Mouse (Mus musculus) R1 (cell line): ENCODE results near the gene Hoxb6.

Experiments used
- DNase-seq: peaks from one replicate; pipeline ENCODE4 v3.0.0-alpha.2; 2018; ENCODE audit warnings: low read depth, low spot score

Gene Hoxb6

GRCm38 (mm10) chr11:96268031-96268745 is 24.1 kb upstream of the Hoxb6 start:
- no peak for DNase-seq

- peak; percentile 45 for DNase-seq
These were observed 22.4 kb upstream of the Hoxb6 start for GRCm38 (mm10) chr11:96269869-96270268.

GRCm38 (mm10) chr11:96270996-96271540 is 21.2 kb upstream of the Hoxb6 start, which contains the start of gene Hoxb9:
Gene Hoxb9 (plus strand): TSS chr11:96271457.
- peak; percentile 57 for DNase-seq

- DNase-seq, result peak; percentile 59
These were observed 20.7 kb upstream of the Hoxb6 start for GRCm38 (mm10) chr11:96271541-96272011.

GRCm38 (mm10) chr11:96272024-96272921 is 20.0 kb upstream of the Hoxb6 start:
- DNase-seq, result peak; percentile 50

- no peak for DNase-seq
These were observed 17.8 kb upstream of the Hoxb6 start for GRCm38 (mm10) chr11:96274428-96274827.

- no peak for DNase-seq
These were observed 16.4 kb upstream of the Hoxb6 start for GRCm38 (mm10) chr11:96275896-96276295.

GRCm38 (mm10) chr11:96277151-96278044 is 14.9 kb upstream of the Hoxb6 start:
- DNase-seq, result no peak

GRCm38 (mm10) chr11:96278324-96278723 is 14.0 kb upstream of the Hoxb6 start:
- no peak for DNase-seq

GRCm38 (mm10) chr11:96278773-96279172 is 13.5 kb upstream of the Hoxb6 start:
- DNase-seq, result peak; percentile 83

- peak; percentile 33 for DNase-seq
These were observed 12.6 kb upstream of the Hoxb6 start for GRCm38 (mm10) chr11:96279421-96280233.

GRCm38 (mm10) chr11:96280399-96281378 is 11.6 kb upstream of the Hoxb6 start:
- no peak for DNase-seq

GRCm38 (mm10) chr11:96281396-96281795 is 10.9 kb upstream of the Hoxb6 start:
- DNase-seq, result no peak

GRCm38 (mm10) chr11:96281855-96282570 is 10.3 kb upstream of the Hoxb6 start, which contains the start of gene Hoxb8:
Gene Hoxb8 (plus strand): TSS chr11:96281905.
- no peak for DNase-seq

GRCm38 (mm10) chr11:96282795-96283430 is 9.4 kb upstream of the Hoxb6 start:
- DNase-seq, result peak; percentile 58

- peak; percentile 69 for DNase-seq
These were observed 8.1 kb upstream of the Hoxb6 start for GRCm38 (mm10) chr11:96284041-96284749.
